Mouse (Mus musculus): Measurements from ENCODE around the gene Fam214b. TPM values are rescaled to one million over a fixed set of nuclear protein-coding genes. Genes with fewer than 3 reads are reported as not detected.

Gene Fam214b
- polyA plus RNA-seq, 1 experiment from 2014 or later = 20.8 TPM

Other genes with a start within 250 kb of the Fam214b start
- 0.06 TPM in 1 of 2 replicates, not detected in the other for gene Fam205a1, start 192.3 kb downstream of the Fam214b start, polyA plus RNA-seq (2014; fragmentation: Nextera tagmentation; extraction: Ambion mirVana)
- 0.70 and 0.71 TPM in 2 replicates for gene Gm12394, start 189.4 kb downstream of the Fam214b start, polyA plus RNA-seq (2014; fragmentation: Nextera tagmentation; extraction: Ambion mirVana)
- 0.93 and 1.1 TPM in 2 replicates for gene Fam205c, start 172.0 kb downstream of the Fam214b start, polyA plus RNA-seq (2014; fragmentation: Nextera tagmentation; extraction: Ambion mirVana)
- 3.0 and 4.4 TPM in 2 replicates for gene Phf24, start 129.6 kb downstream of the Fam214b start, polyA plus RNA-seq (2014; fragmentation: Nextera tagmentation; extraction: Ambion mirVana)
- gene Dnajb5, start 96.4 kb downstream of the Fam214b start, polyA plus RNA-seq (2014; fragmentation: Nextera tagmentation; extraction: Ambion mirVana) = 23.6 and 24.4 TPM in 2 replicates
- gene 1700022I11Rik, start 76.6 kb downstream of the Fam214b start, polyA plus RNA-seq (2014; fragmentation: Nextera tagmentation; extraction: Ambion mirVana) = 0.27 and 0.40 TPM in 2 replicates
- 613 and 675 TPM in 2 replicates for gene Vcp, start 45.7 kb downstream of the Fam214b start, polyA plus RNA-seq (2014; fragmentation: Nextera tagmentation; extraction: Ambion mirVana)
- 14.9 and 22.0 TPM in 2 replicates for gene Fancg, start 35.7 kb downstream of the Fam214b start, polyA plus RNA-seq (2014; fragmentation: Nextera tagmentation; extraction: Ambion mirVana)
- 15.6 and 16.0 TPM in 2 replicates for gene Pigo, start 20.4 kb downstream of the Fam214b start, polyA plus RNA-seq (2014; fragmentation: Nextera tagmentation; extraction: Ambion mirVana)
- 345 and 353 TPM in 2 replicates for gene Stoml2, start 14.5 kb downstream of the Fam214b start, polyA plus RNA-seq (2014; fragmentation: Nextera tagmentation; extraction: Ambion mirVana)
- 17.5 and 17.9 TPM in 2 replicates for gene Unc13b, start 12.7 kb upstream of the Fam214b start, polyA plus RNA-seq (2014; fragmentation: Nextera tagmentation; extraction: Ambion mirVana)
- 0.17 and 0.23 TPM in 2 replicates for gene Atp8b5, start 220.9 kb upstream of the Fam214b start, polyA plus RNA-seq (2014; fragmentation: Nextera tagmentation; extraction: Ambion mirVana)

Data from hindbrain, embryonic 11.5 days (tissue).